Mouse (Mus musculus): ENCODE measurements at regions not wholly inside any gene's neighbourhood (a gene's known extent, or its start where the extent isn't known, plus 50 kb on each side); places are given as distances from the start of the nearest gene placed in this dataset.

GRCm38 (mm10) chr14:71257650-71258049 is 658.0 kb upstream of the Fam160b2 start:
- ATAC-seq (ENCODE audit: insufficient number of reproducible peaks, insufficient read depth, low FRiP score, low TSS enrichment, low read depth): no peak

GRCm38 (mm10) chr14:71254207-71254606 is 654.6 kb upstream of the Fam160b2 start:
- Histone ChIP-seq H3K9me3 (no peaks in the 10 kb centered on the region), H3K27me3 (no peaks in the 10 kb centered on the region), H3K27ac (no peak overlapping the region), H3K4me2 (no peak overlapping the region), H3K4me1 (peaks cover 7% of the 10 kb centered on the region), H3K9ac (no peak overlapping the region), H3K36me3 (no peaks in the 10 kb centered on the region), H3K4me3 (no peak overlapping the region)
- 82% methylated on average over 1 of the region's 1 CpGs for WGBS
- ATAC-seq (ENCODE audit: insufficient number of reproducible peaks, insufficient read depth, low FRiP score, low TSS enrichment, low read depth): no peak

More at GRCm38 (mm10) chr14:71257650-71258049, 658.0 kb upstream of the Fam160b2 start:
- Histone ChIP-seq H3K36me3 (no peaks in the 10 kb centered on the region), H3K4me1 (no peaks in the 10 kb centered on the region), H3K27ac (no peak overlapping the region), H3K27me3 (no peaks in the 10 kb centered on the region), H3K4me3 (no peak overlapping the region), H3K4me2 (no peak overlapping the region), H3K9ac (no peak overlapping the region), H3K9me3 (no peaks in the 10 kb centered on the region)
- WGBS: 71% methylated on average over 4 of the region's 4 CpGs

GRCm38 (mm10) chr14:71252136-71252535 is 652.5 kb upstream of the Fam160b2 start:
- Histone ChIP-seq H3K27me3 (no peaks in the 10 kb centered on the region), H3K4me1 (peaks cover 8% of the 10 kb centered on the region), H3K4me3 (no peak overlapping the region), H3K9ac (no peak overlapping the region), H3K27ac (no peak overlapping the region), H3K9me3 (no peaks in the 10 kb centered on the region), H3K36me3 (no peaks in the 10 kb centered on the region), H3K4me2 (no peak overlapping the region)
- WGBS: 54% methylated on average over 3 of the region's 3 CpGs
- ATAC-seq (ENCODE audit: insufficient number of reproducible peaks, insufficient read depth, low FRiP score, low TSS enrichment, low read depth): no peak

GRCm38 (mm10) chr14:71251116-71251515 is 651.5 kb upstream of the Fam160b2 start:
- H3K27me3 ChIP-seq: no peaks in the 10 kb centered on the region
- no peak overlapping the region for H3K9ac ChIP-seq
- ATAC-seq (ENCODE audit: insufficient number of reproducible peaks, insufficient read depth, low FRiP score, low TSS enrichment, low read depth): no peak
- no peak overlapping the region for H3K27ac ChIP-seq
- H3K4me2 ChIP-seq: no peak overlapping the region
- peaks cover 8% of the 10 kb centered on the region for H3K4me1 ChIP-seq
- 91% methylated on average over 1 of the region's 1 CpGs for WGBS
- no peaks in the 10 kb centered on the region for H3K36me3 ChIP-seq
- no peak overlapping the region for H3K4me3 ChIP-seq
- H3K9me3 ChIP-seq: no peaks in the 10 kb centered on the region

- no peaks in the 10 kb centered on the region for H3K36me3 ChIP-seq
- ATAC-seq (ENCODE audit: insufficient number of reproducible peaks, insufficient read depth, low FRiP score, low TSS enrichment, low read depth): no peak
- H3K9ac ChIP-seq: no peak overlapping the region
- H3K27ac ChIP-seq: peak overlapping the region; percentile 45
- peaks cover 8% of the 10 kb centered on the region for H3K4me1 ChIP-seq
- no peaks in the 10 kb centered on the region for H3K9me3 ChIP-seq
- H3K4me2 ChIP-seq: no peak overlapping the region
- no peaks in the 10 kb centered on the region for H3K27me3 ChIP-seq
- 49% methylated on average over 7 of the region's 7 CpGs for WGBS
- H3K4me3 ChIP-seq: no peak overlapping the region
These were observed 649.8 kb upstream of the Fam160b2 start for GRCm38 (mm10) chr14:71249387-71249965.

GRCm38 (mm10) chr14:71248534-71248933 is 648.9 kb upstream of the Fam160b2 start:
- ATAC-seq (ENCODE audit: insufficient number of reproducible peaks, insufficient read depth, low FRiP score, low TSS enrichment, low read depth): no peak
- Histone ChIP-seq H3K4me2 (no peak overlapping the region), H3K36me3 (no peaks in the 10 kb centered on the region), H3K27ac (no peak overlapping the region), H3K9ac (no peak overlapping the region), H3K9me3 (no peaks in the 10 kb centered on the region), H3K4me3 (no peak overlapping the region), H3K4me1 (peaks cover 8% of the 10 kb centered on the region), H3K27me3 (no peaks in the 10 kb centered on the region)
- whole genome bisulfite sequencing: 80% methylated on average over 2 of the region's 2 CpGs

GRCm38 (mm10) chr14:71241655-71242390 is 642.2 kb upstream of the Fam160b2 start:
- Histone ChIP-seq H3K4me2 (no peak overlapping the region), H3K4me3 (no peak overlapping the region), H3K27me3 (no peaks in the 10 kb centered on the region), H3K9me3 (no peaks in the 10 kb centered on the region), H3K36me3 (no peaks in the 10 kb centered on the region), H3K9ac (no peak overlapping the region), H3K4me1 (peaks cover 8% of the 10 kb centered on the region), H3K27ac (no peak overlapping the region)
- no peak for ATAC-seq (ENCODE audit: insufficient number of reproducible peaks, insufficient read depth, low FRiP score, low TSS enrichment, low read depth)
- WGBS: 28% methylated on average over 10 of the region's 10 CpGs

- Histone ChIP-seq H3K36me3 (no peaks in the 10 kb centered on the region), H3K4me3 (no peak overlapping the region), H3K27me3 (no peaks in the 10 kb centered on the region), H3K9ac (no peak overlapping the region), H3K4me2 (no peak overlapping the region), H3K9me3 (no peaks in the 10 kb centered on the region), H3K4me1 (no peaks in the 10 kb centered on the region), H3K27ac (no peak overlapping the region)
- 85% methylated on average over 6 of the region's 6 CpGs for WGBS
- ATAC-seq (ENCODE audit: insufficient number of reproducible peaks, insufficient read depth, low FRiP score, low TSS enrichment, low read depth): no peak
These were observed 636.6 kb upstream of the Fam160b2 start for GRCm38 (mm10) chr14:71236192-71236591.

- no peaks in the 10 kb centered on the region for H3K9me3 ChIP-seq
- no peak for ATAC-seq (ENCODE audit: insufficient number of reproducible peaks, insufficient read depth, low FRiP score, low TSS enrichment, low read depth)
- H3K9ac ChIP-seq: no peak overlapping the region
- H3K27ac ChIP-seq: no peak overlapping the region
- H3K36me3 ChIP-seq: no peaks in the 10 kb centered on the region
- H3K27me3 ChIP-seq: no peaks in the 10 kb centered on the region
- no peak overlapping the region for H3K4me2 ChIP-seq
- no peak overlapping the region for H3K4me3 ChIP-seq
- 82% methylated on average over 2 of the region's 2 CpGs for WGBS
- H3K4me1 ChIP-seq: no peaks in the 10 kb centered on the region
These were observed 635.3 kb upstream of the Fam160b2 start for GRCm38 (mm10) chr14:71234900-71235299.

- Histone ChIP-seq H3K4me2 (no peak overlapping the region), H3K27ac (no peak overlapping the region), H3K4me3 (no peak overlapping the region), H3K9me3 (no peaks in the 10 kb centered on the region), H3K27me3 (no peaks in the 10 kb centered on the region), H3K9ac (no peak overlapping the region), H3K4me1 (no peaks in the 10 kb centered on the region), H3K36me3 (no peaks in the 10 kb centered on the region)
- no peak for ATAC-seq (ENCODE audit: insufficient number of reproducible peaks, insufficient read depth, low FRiP score, low TSS enrichment, low read depth)
- 51% methylated on average over 2 of the region's 2 CpGs for WGBS
These were observed 634.6 kb upstream of the Fam160b2 start for GRCm38 (mm10) chr14:71234276-71234675.

- H3K27ac ChIP-seq: no peak overlapping the region
- no peaks in the 10 kb centered on the region for H3K4me1 ChIP-seq
- H3K4me3 ChIP-seq: no peak overlapping the region
- no peak overlapping the region for H3K9ac ChIP-seq
- no peak overlapping the region for H3K4me2 ChIP-seq
- ATAC-seq (ENCODE audit: insufficient number of reproducible peaks, insufficient read depth, low FRiP score, low TSS enrichment, low read depth): no peak
- H3K9me3 ChIP-seq: no peaks in the 10 kb centered on the region
- no peaks in the 10 kb centered on the region for H3K27me3 ChIP-seq
- H3K36me3 ChIP-seq: no peaks in the 10 kb centered on the region
- WGBS: 82% methylated on average over 4 of the region's 4 CpGs
These were observed 631.7 kb upstream of the Fam160b2 start for GRCm38 (mm10) chr14:71231223-71231815.
